Mouse (Mus musculus): ENCODE measurements at regions not wholly inside any gene's neighbourhood (a gene's known extent, or its start where the extent isn't known, plus 50 kb on each side); places are given as distances from the start of the nearest gene placed in this dataset.

GRCm38 (mm10) chr10:17660836-17661452 lies 62.1 kb upstream of the Cited2 start:
- TF ChIP-seq CTCF (IDR thresholded peaks at IDR 0.05; ENCODE audit: low read depth) (no peak), EP300 (IDR thresholded peaks at IDR 0.05; ENCODE audit: low read depth) (no peak)

Measured in liver, embryonic 14.5 days (tissue).